Mouse (Mus musculus) lung, postnatal 0 days (tissue): Measurements from ENCODE around the gene Lrrc25.

Source experiments
- CTCF ChIP-seq: IDR thresholded peaks from 2 replicates; pipeline ENCODE4 v1.5.1; 2016; ENCODE audit warnings: antibody characterized with exemption, mild to moderate bottlenecking
- EP300 ChIP-seq: IDR thresholded peaks from 2 replicates; pipeline ENCODE4 v1.6.1; 2016; ENCODE audit warnings: antibody characterized with exemption, mild to moderate bottlenecking, control low read depth

DNA sequence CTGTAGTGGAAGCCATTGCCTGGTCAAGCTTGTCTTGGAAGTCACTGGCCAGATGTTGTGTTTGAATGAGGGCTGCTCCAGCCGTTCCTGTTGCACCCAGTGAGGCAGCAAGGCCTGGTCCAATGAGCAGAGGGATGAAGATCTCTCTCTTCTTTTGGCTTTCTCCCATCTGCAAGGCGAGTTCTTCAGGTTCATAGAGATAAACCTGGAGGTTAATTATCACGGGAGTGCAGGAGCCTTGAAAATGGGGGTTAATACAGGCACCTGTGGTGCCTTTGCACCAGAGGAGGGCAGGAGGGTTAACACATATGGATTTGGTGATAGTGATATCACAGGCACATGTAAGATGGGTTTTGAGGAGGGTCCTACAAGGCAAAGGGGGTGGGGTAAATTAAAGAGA lies 6.3 kb downstream of the Lrrc25 start:
- no peak for TF ChIP-seq CTCF
- no peak for TF ChIP-seq EP300
